Mouse (Mus musculus) lung, postnatal 0 days (tissue): ENCODE measurements around the gene Nmnat2.

Source experiments
- CTCF ChIP-seq: IDR thresholded peaks from 2 replicates; pipeline ENCODE4 v1.5.1; 2016; ENCODE audit warnings: antibody characterized with exemption, mild to moderate bottlenecking
- EP300 ChIP-seq: IDR thresholded peaks from 2 replicates; pipeline ENCODE4 v1.6.1; 2016; ENCODE audit warnings: antibody characterized with exemption, mild to moderate bottlenecking, control low read depth

- TF ChIP-seq CTCF (no peak), EP300 (peak; percentile 92)
Measured at GRCm38 (mm10) chr1:153126491-153127381, 171.9 kb downstream of the Nmnat2 start.
